Mouse (Mus musculus) telencephalon, adult 2 months (tissue): ENCODE data around the gene Aspa.
A peak's percentile ranks its signal among the peaks of the same experiment; 100 is the strongest.
"Not testable (repeated sequence)": the region's sequence is repeated elsewhere in the genome, so short reads cannot be mapped to it uniquely, and the experiment has no call there.

Experiments
- DNase-seq: peaks from one replicate; pipeline ENCODE4 v3.0.0-alpha.2; 2011; ENCODE audit warnings: low read depth, low spot score

Aspa gene

DNA sequence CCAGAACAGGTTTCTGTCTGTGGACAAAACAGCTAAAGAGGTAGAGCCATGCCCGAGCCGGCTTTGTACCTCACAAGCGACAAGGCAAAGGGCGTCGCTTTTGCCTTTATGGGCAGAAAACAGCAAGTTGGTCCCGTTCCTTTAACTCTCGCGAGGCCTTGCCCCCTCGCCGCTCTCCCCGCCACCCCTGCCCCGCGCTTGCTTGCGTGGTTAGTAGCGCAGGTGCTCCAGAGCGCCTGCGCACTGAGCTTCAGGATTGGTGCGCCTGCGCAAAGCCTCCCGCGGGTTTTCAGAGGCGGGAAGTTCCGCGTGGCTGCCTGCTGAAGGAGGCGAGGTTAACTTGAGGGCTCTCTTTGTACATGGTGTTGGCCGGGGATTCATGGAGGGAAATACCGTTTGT is at the start of gene Aspa, which contains the start of the genes Gm49340 and Spata22:
TSS of gene Aspa (minus strand) at position 155 of the 400 bp plus-strand sequence.
TSS of gene Gm49340 (plus strand) at position 300 of the 400 bp plus-strand sequence.
TSS of gene Spata22 (plus strand) at position 300 of the 400 bp plus-strand sequence.
- no peak for DNase-seq

DNA sequence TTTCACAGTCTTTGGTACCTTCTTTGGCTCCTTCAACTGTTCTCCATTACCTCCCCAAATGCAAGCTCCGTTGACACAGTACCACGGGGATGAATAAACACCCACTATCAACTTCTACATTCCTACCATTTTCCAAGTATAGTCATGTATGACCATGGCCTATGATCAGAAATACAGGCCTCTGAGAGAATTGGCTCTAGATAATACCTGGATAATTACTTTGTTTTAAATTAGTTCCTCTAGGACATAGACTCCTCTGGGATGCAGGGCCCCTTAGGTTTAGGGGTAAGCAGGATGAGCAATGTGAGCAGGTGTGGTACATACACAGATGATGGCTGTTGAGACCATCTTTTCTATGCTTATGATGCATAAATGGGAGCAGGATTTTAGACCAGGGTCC is 41.5 kb upstream of the Aspa start, which contains the start of gene Olfr376:
TSS of gene Olfr376 (plus strand) at position 301 of the 400 bp plus-strand sequence.
- no peak for DNase-seq

DNA sequence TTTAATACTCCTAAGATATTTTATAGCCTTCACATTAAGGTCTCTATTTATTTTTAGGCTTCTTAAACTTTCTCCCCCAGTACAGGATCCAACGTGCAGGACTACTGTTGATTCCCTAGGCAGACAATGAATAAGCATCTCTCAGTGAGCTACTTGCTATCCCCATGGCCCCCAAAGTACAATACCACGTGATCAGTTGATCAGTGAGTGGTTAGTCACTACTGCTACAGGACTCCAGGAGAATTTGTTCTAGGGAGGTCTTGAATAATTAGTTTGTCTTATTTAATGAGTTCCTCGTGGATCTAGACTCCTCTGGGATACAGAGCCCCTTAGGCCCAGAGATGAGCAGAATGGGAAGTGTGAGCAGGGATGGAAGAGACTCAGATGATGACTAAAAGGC is 21.1 kb upstream of the Aspa start, which contains the start of gene Olfr20:
TSS of gene Olfr20 (plus strand) at position 301 of the 400 bp plus-strand sequence.
- DNase-seq: no peak

DNA sequence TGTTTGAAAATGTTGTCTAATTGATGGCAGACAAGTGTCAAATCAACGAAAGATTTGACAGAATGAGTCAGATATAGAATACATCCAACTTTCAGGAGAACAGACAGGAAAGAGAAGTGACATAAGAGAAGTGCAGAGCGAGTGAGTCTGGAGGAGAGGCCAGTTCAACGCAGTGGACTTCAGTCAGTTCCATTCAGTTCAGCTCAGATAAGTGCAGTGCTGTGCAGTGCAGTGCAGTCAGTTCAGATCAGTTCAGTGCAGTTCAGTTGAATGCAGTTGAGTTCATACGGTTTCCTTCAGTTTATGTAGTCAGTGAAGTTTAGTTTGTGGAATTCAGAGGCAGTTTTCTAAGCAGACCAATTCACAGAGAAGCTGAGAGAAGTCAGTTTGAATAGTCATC is 7.5 kb upstream of the Aspa start:
- no peak for DNase-seq

DNA sequence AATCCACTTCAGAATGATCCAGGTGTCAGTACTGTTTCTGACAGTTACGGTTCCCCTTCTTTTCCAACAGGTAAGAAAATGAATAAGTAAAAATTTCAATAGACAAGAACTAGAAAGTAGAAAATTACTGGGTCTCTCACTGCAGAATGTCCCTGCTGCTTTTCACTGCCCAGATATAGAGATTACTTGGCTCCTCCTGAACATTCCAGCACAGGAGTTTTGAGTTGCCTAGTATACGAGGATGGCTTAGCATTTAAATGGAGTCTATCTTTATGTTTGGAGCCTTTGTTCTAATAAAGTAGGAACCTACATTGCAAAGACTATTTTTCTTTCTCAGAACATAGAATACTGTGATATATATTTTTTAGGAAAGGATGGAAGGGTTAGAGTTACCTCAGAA is 4.0 kb upstream of the Aspa start:
- DNase-seq: no peak

DNA sequence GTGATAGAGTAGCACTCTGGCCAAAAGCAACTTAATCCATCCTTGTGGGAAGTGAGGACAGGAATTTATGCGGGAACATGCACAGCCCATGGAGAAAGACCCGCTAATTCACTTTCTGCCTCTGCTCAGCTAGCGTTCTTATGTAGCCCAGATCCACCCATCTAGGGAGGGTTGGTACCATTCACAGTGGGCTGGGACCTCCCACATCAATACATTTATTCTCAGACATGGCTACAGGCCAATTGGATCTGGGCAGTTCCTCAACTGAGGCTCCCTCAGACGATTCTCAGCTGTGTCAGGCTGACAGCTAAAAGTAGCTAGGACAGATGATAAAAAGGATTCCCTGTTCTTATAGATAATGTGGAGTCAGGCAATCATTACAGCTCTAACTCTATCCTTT is 2.0 kb downstream of the Aspa start:
- DNase-seq: peak; percentile 12

DNA sequence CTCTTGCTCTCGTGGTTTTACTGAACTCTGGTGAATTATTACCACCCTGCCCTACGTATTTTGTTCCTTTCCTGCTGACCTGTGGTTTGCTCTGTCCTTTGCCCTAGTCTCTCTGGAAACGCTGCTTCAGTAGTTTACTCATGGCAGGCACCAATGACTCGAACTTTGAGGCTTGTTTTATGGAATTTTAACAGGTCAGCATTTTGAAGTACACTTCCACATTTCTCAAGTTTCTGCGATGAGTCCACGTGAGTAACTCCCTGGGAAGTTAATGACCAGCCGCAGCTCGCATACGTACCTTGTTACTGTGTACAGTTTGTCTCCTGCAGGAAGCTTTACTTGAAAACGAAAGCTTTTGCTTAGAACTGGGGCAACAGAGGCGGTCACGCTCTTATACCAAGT is 2.9 kb downstream of the Aspa start:
- DNase-seq: no peak

DNA sequence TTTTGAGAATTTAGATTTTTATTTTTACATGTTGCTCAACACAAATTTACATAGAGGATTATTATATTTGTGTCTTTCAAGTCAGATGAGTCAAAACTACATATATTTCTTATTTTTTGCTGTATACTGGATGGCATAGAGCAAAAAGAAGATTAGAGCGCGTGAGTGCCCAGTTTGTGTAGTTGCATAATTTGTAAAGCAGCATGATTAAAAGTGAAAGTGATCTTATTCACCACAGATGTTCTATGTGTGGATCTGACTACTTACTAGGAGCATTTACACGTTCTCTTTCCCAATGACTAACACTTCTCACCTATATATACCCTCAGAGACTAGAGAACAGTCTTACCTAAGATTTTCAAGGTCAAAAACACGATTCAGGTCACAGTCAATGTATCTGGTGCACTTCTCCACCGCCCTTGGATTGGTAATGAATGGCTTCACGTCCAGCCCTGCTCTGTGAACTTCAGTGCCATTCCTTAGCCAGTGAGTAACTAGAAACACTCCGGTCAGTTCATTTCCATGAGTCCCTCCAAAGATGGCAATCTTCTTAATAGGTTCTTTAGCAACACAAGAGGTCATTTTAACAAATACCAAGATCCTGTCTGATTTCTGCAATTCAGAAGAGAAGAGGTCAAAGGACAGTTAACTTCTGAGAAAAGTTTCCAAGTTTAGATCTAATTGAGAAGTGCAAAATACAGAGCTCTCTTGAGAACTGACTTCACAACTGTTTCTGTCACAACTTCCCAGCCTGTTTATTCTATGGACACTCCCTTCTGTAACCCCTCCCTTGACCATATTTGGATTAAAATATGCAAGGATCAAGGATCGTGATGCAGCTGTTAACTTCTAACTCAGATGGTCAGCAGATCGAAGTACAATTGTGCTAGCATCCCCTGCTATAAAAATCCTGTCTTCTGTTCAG is 5.2 kb downstream of the Aspa start:
- no peak for DNase-seq

DNA sequence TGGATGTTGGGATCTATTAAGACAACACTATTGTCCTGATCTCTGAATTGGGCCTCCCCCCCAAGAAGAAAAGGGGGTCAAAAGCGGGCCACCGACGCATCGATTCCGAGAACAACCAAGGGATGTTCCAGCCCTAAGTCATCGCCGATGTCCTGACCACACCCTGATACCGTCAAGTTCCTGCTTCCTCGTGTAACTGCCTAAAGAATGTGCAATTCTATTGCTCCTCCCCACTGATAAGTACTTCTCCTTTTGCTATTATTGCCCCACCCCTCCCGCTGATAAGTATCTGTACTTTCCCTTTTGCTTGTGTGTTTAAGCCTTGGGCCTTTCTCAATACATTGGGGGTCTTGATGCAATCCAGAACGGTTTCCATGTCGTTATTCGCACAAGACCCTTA is 8.3 kb downstream of the Aspa start:
- DNase-seq: not testable (repeated sequence)

DNA sequence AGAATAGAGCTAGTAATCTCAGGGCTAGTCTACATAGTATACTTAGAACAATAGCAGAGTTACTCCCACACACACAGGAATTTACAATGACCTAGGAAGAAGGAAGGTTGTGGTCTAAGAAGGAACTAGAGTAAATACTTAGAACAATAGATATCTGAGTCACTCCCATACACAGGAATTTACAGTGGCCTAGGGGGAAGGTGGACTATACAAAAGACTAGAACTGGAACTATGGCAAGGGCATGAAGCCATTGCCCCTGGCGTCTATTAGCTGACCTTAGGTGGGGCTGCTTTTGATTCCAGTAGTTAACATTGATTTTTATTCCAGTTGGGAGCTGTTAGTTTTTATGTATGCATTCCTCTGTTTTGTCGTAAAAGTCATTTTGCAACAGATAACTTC is 10.8 kb downstream of the Aspa start:
- DNase-seq: not testable (repeated sequence)

DNA sequence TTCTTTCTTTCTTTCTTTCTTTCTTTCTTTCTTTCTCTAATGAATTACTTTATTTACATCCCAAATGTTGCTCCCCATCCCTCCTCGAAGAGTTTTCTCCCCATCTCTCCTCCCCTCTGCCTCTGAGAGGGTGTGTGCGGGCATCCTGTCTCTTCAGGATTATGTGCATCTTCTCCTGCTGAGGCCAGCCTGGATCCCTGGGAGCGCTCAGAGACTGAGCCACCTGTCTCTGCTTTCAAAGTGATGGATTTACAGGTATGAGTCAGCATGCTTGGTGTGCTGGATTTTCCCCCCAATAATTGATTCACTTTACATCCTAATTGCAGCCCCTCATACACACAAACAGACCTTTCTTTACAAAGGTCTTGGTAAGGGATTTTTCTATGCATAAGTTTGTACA is 13.4 kb downstream of the Aspa start:
- no peak for DNase-seq

DNA sequence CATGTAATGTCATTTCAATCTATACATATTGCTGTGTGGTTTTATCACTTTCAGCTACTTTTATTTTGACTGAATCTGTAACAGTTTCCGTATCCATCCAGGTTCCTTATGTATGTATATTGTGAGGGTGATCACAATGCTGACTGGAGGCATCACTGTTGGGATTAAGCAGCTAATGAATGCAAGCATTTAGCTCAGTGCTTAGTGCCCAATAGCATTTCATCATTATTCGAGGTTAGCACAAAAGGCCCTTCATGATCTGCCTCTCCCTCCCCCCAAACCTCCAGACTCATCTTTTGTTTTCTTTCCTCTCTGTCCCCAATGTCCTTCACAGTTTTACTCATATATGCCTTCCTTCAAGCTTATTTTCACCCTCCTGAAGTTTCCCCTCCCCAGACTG is 26.3 kb downstream of the Aspa start:
- DNase-seq: no peak

DNA sequence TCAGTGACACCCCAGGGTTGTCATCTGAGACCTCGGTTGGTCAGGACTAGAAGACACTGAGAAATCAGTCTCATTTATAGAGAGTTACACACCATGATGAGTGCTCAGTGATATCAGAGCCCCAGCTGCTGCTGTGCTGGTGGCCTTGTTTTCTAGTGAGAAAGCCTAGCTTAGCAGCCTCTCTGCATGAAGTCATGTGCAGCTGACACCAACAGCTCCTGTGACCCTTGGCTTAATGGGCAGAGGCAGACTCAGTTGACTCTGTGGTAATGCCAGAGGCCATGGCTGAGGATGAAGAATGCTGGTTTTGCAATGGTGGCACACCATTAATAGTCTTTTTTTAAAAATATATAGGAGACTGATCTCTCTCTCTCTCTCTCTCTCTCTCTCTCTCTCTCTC is 39.8 kb downstream of the Aspa start:
- DNase-seq: no peak

DNA sequence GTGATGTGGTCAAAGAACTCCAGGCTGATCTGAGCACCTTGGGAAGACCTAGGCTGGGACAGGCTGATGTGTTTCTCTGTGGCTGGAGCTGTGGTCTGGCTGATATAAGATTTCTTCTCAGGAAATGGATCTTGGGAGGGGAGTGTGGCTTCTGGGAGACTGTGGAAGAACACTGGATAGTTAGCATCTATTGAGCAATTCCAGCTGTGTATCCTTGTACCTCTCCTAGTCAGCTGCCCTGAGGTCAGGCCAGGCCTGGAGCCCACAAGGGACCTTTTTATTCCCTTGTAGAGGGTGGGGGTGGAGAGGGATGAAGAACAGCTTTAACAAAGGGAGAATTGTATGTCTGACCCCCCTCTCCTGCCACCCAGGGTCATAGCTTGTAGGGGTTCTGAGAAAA is 45.0 kb downstream of the Aspa start:
- DNase-seq: peak; percentile 61

DNA sequence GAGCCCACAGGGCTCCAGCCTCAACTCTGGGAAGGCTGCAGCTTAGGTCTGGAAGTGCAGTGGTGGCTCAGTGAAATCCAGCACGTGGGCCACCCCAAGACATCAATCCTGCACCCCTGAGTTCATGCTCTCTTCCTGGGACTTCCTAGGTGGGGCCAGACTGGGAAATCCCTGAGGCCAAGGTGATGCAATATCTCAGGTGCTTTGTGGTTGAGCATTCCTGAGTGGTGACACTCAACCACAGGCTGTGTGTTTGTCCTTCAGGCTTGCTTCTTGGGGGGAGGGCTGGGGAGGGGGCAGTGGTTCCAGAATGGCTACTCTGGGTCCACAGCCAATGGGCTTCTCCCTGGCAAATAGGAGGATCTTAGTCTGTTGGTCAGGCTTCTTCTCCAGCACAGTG is 45.5 kb downstream of the Aspa start:
- no peak for DNase-seq

DNA sequence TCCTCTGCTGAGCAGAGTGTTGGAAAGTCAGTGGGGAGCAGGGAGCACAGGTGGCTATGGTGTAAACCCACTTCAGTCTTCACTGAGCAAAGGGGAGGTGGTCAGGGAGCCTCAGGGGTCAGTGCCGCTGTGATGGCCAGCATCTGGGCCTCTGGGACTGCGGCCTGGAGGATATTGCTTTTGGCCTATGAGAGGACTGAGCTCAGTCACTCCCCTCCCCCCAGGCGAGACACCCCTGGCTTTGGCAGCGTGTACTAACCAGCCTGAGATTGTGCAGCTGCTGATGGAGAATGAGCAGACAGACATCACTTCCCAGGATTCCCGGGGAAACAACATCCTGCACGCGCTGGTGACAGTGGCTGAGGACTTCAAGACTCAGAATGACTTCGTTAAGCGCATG is 46.0 kb downstream of the Aspa start:
- no peak for DNase-seq

DNA sequence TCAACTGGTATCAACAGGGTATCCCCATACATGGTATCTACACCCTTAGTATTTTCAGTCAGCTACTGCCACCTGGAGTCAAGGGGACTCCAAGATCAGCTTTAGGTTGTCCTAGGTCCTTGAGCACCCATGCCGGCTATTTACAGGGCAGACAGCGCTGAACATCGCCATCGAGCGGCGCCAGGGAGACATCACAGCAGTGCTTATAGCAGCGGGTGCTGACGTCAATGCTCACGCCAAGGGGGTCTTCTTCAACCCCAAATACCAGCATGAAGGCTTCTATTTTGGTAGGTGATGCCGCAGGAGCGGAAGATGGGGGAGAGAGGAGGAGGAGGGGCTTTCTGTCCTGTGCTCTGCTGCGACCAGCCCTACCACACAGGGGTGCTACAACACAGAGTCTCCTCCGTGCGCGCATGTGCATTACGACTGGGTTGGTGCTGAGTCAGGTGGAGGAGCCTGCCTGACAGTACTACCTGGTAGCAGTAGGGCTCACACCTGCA is 47.8 kb downstream of the Aspa start:
- peak; percentile 83 for DNase-seq

DNA sequence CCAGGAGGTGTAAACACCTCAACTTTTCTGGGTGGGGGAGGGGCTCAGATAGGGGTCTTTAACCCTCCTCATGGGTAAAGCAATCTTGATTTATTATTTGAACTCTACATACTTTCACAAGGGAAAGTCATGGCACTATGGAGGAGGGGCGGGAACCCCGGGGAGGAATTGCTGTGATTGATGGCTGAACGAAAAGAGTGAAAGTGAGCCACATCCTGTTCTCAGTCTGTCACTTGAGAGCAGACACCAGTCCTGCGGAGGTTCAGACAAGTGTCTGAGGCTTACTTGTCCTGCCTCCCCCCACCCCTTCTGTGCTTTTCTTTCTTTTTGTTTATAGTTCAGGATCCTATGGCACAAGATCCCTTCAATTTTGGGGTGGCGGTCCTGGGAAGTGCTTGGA is 48.7 kb downstream of the Aspa start:
- DNase-seq: no peak

DNA sequence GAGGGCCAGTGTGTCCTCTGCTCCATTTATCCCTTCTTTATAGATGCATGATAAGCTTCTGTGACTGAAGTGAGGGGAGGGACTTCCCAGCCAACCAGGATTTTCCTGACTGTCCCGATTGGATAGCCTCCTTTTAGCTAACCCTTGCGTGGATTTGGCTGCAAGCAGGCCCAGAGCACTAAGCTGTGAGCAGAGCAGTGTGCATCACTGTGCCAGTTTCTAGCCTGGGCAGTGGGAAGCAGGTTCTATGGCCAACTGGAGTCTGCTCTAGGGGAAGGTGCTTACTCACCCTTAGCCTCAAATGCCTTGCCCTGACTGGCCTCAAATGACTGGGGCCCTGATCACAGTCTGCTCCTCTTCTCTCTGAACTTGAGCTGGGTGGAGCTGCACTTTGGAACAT is 54.6 kb downstream of the Aspa start:
- DNase-seq: no peak

DNA sequence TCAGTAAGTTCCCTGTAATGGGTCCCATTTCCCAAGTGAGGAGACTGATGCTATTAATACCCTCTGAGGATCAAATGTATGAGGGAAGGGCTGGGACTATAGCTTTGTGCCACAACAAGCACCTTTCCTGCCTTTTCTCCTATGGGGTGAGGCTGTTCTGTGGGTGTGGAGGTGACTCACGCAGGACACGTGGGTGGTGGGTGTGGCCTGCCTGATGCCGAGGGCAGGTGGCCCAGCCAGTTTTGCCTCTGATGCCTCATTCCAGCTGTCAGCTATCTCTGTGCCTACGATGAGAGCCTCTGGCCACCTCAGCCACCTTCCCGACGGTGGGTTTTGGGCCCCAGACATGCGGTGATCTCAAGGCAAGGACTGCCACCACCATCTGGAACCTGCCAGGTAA is 62.1 kb downstream of the Aspa start, which contains the start of gene Trpv3:
TSS of gene Trpv3 (plus strand) at position 122 of the 400 bp plus-strand sequence.
- no peak for DNase-seq

DNA sequence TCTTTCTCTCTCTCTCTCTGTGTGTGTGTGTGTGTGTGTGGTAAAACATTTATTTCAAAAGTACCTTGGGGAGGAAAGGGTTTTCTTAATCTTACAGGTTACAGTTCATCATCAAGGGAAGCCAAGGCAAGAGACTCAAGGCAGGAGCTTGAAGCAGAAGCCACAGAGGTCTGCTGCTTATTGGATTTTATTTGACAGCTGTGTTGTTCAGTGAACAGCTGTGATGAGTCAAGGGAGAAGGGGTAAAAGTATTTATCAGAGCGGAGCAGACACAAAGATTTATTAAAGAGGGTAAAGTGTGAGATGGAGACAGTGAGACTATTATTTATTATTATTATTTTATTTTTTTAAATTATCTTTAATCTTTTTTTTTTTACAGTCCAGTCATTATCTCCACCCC is 68.0 kb downstream of the Aspa start:
- DNase-seq: no peak

DNA sequence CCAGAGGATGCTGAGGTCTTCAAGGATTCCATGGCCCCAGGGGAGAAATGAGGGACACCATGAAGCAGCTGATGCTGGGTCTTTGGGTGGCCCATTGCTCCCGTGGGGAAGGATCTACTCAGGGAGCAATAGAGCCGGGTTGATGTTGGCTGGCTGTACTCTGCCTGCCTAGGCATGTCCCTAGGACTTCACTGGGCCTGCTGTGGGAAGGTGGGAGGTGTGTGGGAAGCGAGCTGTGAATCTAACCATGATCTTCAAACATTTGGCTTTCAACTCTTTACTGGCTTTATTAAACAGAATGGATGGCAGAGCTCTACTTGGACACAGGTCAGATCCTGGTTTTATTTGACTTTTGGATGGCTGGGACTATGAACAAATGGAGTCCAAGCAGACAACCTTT is 68.9 kb downstream of the Aspa start:
- no peak for DNase-seq

DNA sequence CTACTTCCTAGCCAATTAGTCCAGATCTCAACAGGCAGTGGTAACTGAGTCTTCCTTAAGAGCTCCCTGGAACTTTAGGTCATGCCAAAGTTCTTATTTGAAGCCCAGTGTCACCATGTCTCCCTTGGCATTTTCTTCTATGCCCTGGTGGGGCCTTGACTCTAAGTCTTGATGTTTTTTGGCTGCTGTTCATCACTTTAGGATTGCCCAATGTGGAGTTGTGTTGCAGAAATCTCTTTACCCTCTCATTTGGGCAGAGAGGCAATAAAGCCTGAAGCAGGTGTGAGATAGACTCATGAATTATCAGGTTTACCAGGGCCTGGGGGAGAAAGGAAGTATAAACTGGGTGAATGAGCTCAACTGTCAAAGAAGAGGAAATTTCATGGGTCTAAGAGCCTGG is 70.7 kb downstream of the Aspa start:
- no peak for DNase-seq
